Mouse (Mus musculus) liver, adult 2 months (tissue): ENCODE data around the gene Fbln2.

ENCODE experiments used
- CTCF ChIP-seq: fragments of 200-500 bp; IDR thresholded peaks from 2 replicates; pipeline ENCODE4 v1.5.1; 2011; ENCODE audit warnings: low read depth, low read length, control low read depth
- POLR2A ChIP-seq: fragments of 200-500 bp; IDR thresholded peaks from 2 replicates; pipeline ENCODE4 v1.6.1; 2011; ENCODE audit warnings: low read length, control low read depth; ENCODE audit not compliant: insufficient read depth; ENCODE audit errors: extremely low read depth

DNA sequence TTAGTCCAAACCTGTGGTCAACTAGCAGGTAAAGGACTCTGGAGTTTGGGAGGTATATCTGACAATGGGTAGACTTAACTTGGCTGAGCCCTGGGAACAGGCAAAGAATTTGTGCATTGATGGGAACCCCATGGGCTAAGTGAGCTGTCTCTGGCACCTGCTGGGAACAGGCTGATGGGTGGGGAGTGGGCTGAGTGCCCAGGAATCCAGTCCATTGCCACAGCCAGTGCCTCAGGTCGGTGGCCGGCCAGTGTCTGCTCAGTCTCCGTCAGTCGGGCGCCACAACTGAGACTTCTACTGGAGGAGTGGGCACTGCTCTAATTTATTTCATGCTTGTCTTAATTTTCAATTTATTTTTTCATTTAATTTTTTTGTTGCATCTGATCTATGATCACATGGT, 98.9 kb downstream of the Fbln2 start:
- TF ChIP-seq CTCF: no peak
- no peak for TF ChIP-seq POLR2A
